Mouse (Mus musculus): ENCODE measurements around the gene Map4.

Map4 gene

DNA sequence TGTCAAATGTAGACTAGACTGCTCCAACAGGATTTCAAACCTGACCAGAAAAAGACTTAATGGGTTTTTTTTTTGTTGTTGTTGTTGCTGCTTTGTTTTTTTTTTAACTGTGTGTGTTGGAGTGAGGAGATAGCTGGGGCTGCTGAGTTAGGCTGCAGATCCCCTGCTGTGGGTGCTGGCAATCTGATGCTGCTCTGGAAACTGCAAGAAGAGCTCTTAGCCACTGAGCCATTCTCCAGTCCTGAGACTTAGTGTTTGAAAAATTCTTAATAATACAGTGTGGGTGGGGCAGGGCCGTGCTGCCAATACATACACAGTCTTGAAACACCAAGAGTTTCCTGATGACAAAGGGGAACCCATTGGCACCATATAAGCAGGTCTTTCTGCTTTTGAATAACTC, 70.7 kb downstream of the Map4 start:
- DNase-seq (ENCODE audit: low spot score) = no peak

DNA sequence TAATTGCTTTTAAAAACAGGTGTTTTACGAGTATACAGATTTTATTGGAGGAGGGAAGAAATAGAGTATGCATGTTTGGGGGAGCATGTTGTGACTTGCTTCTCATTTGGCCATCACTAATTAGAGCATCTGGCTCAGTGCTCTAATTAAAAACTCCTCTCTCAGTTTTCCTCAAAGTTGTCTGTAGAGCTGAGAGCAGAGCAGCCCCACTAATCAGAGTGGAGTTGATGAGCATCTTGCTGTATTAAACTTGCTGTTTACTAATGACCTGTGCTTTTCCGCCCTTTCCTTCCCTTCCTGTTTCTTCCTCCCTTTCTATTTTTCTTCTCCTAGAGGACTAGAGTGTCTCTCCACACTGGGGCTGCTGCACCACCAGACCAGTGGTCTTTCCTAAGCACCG, 71.2 kb downstream of the Map4 start:
- no peak for DNase-seq (ENCODE audit: low spot score)

- DNase-seq (ENCODE audit: low spot score) = no peak
Measured at GRCm38 (mm10) chr9:110019224-110019623, 88.0 kb downstream of the Map4 start.

DNA sequence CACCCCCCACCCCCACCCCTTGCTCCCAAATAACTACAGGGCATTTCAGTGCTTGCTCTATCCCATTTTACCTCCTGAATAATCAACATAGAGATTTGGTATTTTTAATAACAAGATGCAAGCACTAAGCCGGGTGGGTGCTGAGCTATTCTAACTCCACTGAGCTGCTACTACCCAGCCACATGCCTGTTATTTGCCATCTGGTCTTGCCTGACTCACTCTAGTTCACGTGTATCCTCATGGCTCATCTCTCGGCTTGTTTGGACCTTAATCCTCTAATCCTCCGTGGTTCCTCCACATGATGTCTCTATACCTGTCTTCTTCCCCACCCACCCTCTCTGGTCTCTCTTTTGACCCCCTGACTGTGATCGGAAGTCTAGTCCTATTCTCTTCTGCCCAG, 89.1 kb downstream of the Map4 start:
- no peak for DNase-seq (ENCODE audit: low spot score)

DNA sequence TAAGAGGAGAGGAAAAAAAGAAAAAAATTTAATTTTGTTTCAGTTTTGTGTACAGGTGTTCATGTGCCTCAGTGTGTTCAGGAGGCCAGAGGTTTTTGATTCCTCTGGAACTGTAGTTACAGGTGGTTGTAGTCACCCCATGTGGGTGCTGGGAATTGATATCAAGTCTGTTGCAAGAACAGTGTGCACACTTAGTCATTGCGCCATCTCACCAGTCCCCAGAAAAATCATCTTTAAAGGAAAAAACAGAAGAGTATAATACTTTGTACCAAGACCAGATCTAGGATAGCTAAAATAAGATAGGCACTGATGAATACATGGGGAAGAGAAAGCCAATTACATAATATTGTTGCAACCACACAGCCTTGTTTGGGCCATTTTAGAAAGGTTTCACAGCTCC, 90.2 kb downstream of the Map4 start:
- DNase-seq (ENCODE audit: low spot score) = no peak

DNA sequence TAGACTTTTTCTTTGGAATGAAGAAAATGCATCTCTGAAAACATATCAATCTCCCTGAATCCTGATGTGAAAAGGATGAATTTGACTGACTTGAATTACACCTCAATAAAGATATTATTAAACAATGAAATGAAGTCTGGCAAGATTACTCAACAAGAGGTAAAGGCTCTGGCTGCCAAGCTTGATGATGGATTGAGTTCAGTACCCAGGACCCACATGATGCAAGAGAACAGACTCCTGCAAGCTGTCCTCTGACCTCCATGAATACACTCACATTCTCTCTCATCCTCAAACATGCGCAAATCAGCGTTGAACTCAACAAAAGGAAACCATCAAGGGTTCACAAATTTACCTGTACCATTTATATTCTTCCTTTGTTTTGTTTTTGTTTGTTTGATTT, 90.9 kb downstream of the Map4 start:
- no peak for DNase-seq (ENCODE audit: low spot score)

DNA sequence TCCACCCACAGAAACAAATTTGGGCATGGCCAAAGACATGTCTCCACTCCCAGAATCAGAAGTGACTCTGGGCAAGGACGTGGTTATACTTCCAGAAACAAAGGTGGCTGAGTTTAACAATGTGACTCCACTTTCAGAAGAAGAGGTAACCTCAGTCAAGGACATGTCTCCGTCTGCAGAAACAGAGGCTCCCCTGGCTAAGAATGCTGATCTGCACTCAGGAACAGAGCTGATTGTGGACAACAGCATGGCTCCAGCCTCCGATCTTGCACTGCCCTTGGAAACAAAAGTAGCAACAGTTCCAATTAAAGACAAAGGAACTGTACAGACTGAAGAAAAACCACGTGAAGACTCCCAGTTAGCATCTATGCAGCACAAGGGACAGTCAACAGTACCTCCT, 103.8 kb downstream of the Map4 start:
- no peak for DNase-seq (ENCODE audit: low spot score)

- DNase-seq (ENCODE audit: low spot score) = no peak
Measured at GRCm38 (mm10) chr9:110037895-110038294, 106.6 kb downstream of the Map4 start.

DNA sequence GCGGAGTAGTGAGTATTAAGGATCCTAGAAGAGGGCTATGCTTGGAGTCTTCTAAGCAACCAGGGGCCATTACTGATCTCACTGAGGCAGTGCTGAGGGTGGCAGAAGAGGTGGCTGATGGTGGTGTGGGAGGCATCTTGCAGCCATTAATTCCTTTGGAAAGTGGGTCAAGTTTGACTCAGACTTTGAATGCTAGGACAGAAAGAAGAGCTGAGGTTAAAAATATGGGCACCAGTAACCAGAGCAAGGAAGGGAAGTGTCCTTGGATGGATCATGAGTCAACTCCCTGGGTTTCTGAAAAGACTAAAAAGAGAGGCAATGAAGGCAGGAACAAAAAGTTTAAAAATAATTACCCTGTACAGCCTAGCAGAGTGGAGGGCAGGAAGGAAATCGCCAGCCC, 107.2 kb downstream of the Map4 start:
- no peak for DNase-seq (ENCODE audit: low spot score)

DNA sequence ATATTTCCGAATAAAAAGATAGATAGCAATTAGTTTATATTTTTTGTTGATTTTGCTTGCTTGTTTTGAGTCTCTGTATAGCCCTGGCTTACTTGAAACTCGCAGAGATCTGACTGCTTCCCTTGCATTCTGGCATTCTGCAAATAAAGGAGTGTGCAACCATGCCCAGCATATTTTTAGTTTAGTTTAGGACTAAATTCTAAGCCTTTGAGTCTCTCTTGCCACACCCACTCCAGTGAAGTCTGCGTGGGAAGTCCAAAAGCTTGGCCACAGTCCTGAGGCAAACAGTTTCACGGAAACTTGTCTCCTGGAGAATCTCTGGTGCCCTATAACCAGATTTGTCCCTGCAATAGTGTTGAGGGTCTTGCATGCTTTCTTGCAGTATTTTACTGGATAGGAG, 113.1 kb downstream of the Map4 start:
- DNase-seq (ENCODE audit: low spot score) = no peak

- DNase-seq (ENCODE audit: low spot score) = no peak
Measured at GRCm38 (mm10) chr9:110045763-110046377, 114.6 kb downstream of the Map4 start.

DNA sequence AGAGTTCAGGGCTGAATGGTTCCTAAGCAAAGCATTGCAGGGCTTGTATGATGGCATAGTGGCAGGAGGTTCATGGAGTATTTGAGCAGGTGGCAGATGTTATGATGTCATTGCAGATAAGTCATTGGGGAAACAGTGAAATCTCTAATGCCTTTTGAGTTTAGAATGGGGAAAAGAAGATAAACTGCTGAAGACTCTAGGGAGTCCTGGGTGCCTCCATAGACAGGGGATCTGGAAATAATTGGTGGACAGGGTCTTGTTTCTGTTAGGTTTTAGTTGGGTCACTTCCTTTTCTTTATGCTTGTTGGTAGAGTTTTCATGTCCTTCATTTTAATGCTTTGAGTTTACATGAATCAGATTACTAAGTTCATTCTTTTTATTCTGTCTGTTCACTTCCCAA, 116.0 kb downstream of the Map4 start:
- no peak for DNase-seq (ENCODE audit: low spot score)

DNA sequence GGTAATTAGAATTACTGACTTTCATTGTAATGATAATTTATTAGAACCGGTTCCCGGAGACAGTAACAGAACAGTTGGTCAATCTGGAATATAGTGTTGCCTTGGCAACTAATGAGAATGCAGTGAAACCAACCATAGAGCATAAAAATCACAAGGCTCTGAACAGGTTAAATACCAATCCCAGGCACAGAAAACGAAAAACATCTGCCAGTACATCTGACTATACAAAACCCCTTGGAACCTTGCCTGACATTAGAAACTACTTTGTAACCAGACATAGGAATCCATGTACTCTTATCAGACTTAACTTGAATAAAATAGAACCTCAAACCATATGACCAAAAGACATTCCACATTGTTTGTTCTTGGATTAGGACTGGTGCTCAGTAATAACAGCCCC, 116.6 kb downstream of the Map4 start:
- no peak for DNase-seq (ENCODE audit: low spot score)

- DNase-seq (ENCODE audit: low spot score) = no peak
Measured at GRCm38 (mm10) chr9:110051184-110051583, 119.9 kb downstream of the Map4 start.

- DNase-seq (ENCODE audit: low spot score) = no peak
Measured at GRCm38 (mm10) chr9:110051869-110052661, 120.8 kb downstream of the Map4 start.

DNA sequence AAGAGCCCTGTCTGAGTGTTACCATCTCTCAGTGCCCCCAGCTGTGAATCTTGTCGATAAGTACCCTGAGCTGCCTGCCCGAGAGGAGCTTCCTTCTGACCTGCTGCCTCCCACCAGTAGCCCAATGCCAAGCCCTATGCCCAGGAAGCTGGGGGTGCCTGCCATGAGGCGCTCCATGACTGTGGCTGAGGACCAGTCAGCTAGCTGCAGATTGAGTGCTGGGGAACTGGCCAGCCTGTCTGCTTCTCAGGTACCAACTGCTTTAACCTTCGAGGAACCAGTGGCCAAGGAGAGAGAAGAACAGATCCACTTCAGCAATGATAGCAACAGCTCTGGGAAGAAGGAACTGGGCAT, 121.7 kb downstream of the Map4 start:
- DNase-seq (ENCODE audit: low spot score) = no peak

- DNase-seq (ENCODE audit: low spot score) = no peak
Measured at GRCm38 (mm10) chr9:110053305-110054079, 122.2 kb downstream of the Map4 start.

DNA sequence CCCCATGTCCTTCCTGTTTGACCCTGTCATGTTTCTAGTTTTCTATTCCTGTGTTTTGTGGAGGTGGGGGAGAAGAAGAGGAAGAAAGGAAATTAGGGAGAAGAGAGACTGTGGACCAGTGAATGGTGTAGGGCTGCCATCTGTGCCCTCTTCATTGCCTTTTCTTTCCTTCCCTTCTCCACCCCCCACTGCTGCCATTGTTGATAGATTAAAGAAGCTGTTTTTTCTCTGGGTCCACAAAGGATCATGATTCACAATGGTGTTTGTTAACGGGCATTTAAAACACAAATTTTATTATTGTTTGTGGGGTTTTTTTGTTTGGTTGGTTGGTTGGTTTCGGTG, 122.8 kb downstream of the Map4 start:
- DNase-seq (ENCODE audit: low spot score) = no peak

- no peak for DNase-seq (ENCODE audit: low spot score)
Measured at GRCm38 (mm10) chr9:110054781-110055180, 123.5 kb downstream of the Map4 start.

DNA sequence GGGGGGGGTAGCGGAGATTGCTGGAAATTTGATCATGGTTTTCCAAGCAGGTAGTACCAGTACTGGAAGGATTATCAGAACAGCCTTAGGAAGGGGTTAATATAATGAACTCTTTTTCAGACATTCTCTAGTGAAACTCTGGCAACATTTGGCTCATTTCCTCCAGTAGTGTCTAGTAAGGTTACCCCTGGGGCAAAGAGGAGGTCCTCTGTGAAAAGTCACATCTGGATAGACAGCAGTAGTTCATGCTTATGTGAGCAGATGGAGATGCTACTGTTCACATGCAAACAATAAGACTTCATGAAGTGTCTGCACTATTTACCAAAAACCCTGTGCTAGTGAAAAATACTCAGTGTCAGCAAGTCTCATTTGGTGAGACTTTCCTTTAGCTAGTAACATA, 125.9 kb downstream of the Map4 start:
- DNase-seq (ENCODE audit: low spot score) = no peak

DNA sequence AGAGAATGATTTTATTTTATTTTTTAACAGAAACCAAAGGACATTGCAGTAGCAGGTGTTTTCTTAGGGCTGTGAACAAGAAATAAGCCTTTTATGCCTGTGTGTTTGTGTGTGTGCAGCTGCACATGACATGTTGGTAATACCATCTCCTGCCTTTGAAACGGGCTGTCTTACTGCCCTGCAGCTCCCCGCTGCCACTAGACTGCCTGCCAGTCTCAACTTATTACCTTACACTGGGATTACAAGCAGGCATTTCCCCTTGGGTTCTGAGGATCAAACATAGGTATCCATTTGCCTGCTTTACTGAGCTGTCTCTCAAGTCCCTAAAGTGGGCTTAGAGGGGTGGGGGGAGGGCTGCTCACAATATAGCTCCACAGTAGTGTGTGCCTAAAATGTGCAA, 129.5 kb downstream of the Map4 start:
- DNase-seq (ENCODE audit: low spot score) = no peak

DNA sequence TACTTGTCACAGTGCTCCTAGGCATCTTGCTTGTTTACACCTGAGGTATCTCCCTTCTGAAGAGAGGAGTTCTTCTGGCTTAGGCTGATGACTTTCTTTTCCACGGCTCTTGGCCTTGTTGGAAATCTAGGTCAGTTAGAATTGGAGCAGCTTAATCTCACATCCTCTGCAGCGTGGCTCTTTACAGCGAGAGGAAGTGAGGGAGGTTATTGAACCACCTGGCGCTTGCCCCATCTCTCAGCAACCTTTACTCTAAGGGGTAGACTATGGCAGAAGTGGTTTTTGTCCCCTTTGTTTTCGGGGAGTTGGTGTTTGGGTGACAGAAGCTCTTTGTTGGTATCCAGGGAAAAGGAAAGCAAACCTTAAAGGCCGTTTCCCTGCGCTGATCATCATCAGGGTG, 131.1 kb downstream of the Map4 start:
- DNase-seq (ENCODE audit: low spot score) = no peak

DNA sequence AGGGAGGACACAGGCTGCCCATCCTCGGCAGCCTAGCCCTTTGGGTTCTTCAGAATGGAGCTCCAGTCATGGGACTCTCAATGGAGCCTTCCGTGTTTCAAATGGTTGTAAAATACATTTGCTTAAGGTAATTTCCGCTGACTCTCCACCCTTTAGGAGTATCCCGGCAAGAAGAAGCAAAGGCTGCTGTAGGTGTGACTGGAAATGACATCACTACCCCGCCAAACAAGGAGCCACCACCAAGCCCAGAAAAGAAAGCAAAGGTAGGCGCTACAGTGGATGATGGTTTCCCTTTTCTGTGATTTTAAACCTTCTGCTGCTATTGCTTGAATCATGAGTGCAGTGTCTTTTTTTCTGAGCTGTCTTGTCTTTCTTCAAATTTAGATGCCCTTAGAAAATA, 131.6 kb downstream of the Map4 start:
- no peak for DNase-seq (ENCODE audit: low spot score)

All from MN1 (cell line).